Mouse (Mus musculus): Measurements from ENCODE around the gene Vmn2r99.

The Vmn2r99 gene

DNA sequence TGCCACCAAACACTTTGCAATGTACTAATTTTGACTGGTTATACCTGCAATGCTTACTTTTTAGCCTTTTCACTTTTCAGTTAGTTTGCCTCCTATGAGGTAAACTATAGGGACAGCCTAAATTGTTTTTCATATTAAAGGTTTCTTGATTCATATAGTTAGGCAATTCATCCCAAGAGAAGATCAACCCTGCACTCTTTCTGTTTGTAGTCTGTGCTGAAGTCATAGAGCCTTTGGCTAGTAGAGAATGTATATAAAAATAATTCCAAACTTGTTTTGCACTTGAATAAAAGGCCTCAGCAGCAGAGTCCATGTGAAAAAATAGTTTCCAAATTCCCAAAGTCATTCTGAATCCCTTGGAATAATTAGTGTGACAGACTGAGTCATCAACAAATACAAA is at the start of gene Vmn2r99:
TSS of gene Vmn2r99 (plus strand) at position 301 of the 400 bp plus-strand sequence.
- no peak for DNase-seq

DNA sequence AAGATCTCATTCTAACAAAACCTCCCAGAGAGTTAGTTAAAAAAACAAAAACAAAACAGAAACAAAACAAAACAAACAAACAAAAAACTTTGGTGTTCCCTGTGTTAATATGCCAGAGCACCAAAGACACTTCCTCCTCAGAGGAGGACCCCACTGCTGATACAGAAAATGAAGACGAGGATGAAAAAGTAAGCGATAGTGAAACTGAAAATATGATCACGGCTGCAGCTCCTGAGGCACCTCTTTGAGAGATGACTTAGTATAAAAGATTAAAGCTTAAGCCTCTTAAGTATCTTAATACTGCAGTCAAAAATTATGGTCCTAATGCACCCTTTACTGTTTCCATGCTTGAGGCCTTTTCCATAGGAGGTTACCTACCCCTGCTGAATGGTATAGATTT is 75.9 kb downstream of the Vmn2r99 start:
- DNase-seq, result no peak

DNA sequence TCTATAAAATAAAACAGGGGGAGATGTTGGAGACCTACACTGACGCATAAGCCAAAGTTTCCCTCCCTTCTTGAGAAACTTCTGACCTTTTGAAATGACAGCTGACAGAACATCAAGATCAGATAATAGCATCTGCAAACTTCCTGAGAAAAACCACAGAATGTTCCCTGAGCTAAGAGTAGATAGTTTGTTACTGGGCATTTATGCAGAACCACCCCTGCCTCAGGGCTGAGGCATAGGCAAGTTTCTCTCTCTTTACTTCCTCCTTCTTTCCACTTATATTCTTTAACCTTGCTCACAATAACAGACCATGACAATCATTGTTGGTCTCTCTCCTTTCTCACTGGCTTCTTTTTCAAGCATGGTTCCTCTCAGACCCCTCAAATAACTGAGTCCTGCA is 83.2 kb downstream of the Vmn2r99 start:
- no peak for DNase-seq
